ENCODE assay signal across 8 mouse cellular contexts in genomic region chr1:153401765-153402164, GRCm38 (mm10). TPM values are rescaled to one million over a fixed set of nuclear protein-coding genes. Genes with fewer than 3 reads are reported as not detected.
A peak's percentile ranks its signal among the peaks of the same experiment; 100 is the strongest.
DNase-seq lines count a peak whose midpoint lies in the region; ATAC-seq and TF ChIP-seq lines count a peak whose summit lies in the region.

No protein-coding gene starts in this region.

- DNase-seq in adrenal gland, postnatal 14 days, result peak; percentile 85
- peak; percentile 84 for DNase-seq in embryonic facial prominence, embryonic 11.5 days (ENCODE audit: low spot score)
- DNase-seq in heart, embryonic 10.5 days (ENCODE audit: low spot score), result peak; percentile 87
- no peak for DNase-seq in liver, embryonic 13.5 days
- peak; percentile 70 for DNase-seq in neural tube, embryonic 10.5 days (ENCODE audit: extremely low spot score, low spot score)
- DNase-seq in thymus, postnatal 25 days, result peak; percentile 51

- no peak overlapping the region for H3K4me2 ChIP-seq in embryonic facial prominence, embryonic 11.5 days (ENCODE audit: low read depth, low read length)
- H3K4me2 ChIP-seq in kidney, embryonic 16.5 days (replicated peaks; ENCODE audit: low read depth, low read length), result no peak overlapping the region
- H3K4me2 ChIP-seq in liver, embryonic 13.5 days, result no peak overlapping the region

- H3K4me3 ChIP-seq in E14TG2a.4 (replicated peaks; ENCODE audit: low read length), result no peak overlapping the region
- no peak overlapping the region for H3K4me3 ChIP-seq in embryonic facial prominence, embryonic 11.5 days (ENCODE audit: low read depth, low read length)
- no peak overlapping the region for H3K4me3 ChIP-seq in heart, embryonic 10.5 days
- H3K4me3 ChIP-seq in kidney, embryonic 16.5 days (ENCODE audit: low read length), result no peak overlapping the region
- no peak overlapping the region for H3K4me3 ChIP-seq in liver, embryonic 13.5 days (replicated peaks)

- ATAC-seq in embryonic facial prominence, embryonic 11.5 days (replicated peaks; ENCODE audit: insufficient number of reproducible peaks, low FRiP score, low TSS enrichment, low read depth), result peak; percentile 81; the same call in 1 of the 2 replicates
- ATAC-seq in kidney, embryonic 16.5 days (ENCODE audit: low FRiP score, low TSS enrichment), result peak; percentile 93
- peak; percentile 63; the same call in 1 of the 2 replicates for ATAC-seq in liver, embryonic 13.5 days (ENCODE audit: low read depth)

- TF ChIP-seq CTCF in E14TG2a.4 (conservative IDR thresholded peaks at IDR 0.05; ENCODE audit: low read length), result peak; percentile 99

- peaks cover 8% of the 10 kb centered on the region for H3K9me3 ChIP-seq in E14TG2a.4 (ENCODE audit: low read length)
- H3K9me3 ChIP-seq in embryonic facial prominence, embryonic 11.5 days (replicated peaks; ENCODE audit: control insufficient read depth, low read length), result no peaks in the 10 kb centered on the region
- no peaks in the 10 kb centered on the region for H3K9me3 ChIP-seq in heart, embryonic 10.5 days
- H3K9me3 ChIP-seq in kidney, embryonic 16.5 days (ENCODE audit: low read length), result no peaks in the 10 kb centered on the region
- no peaks in the 10 kb centered on the region for H3K9me3 ChIP-seq in liver, embryonic 13.5 days (replicated peaks)

- H3K36me3 ChIP-seq in E14TG2a.4 (ENCODE audit: insufficient read depth, low read length), result no peaks in the 10 kb centered on the region
- H3K36me3 ChIP-seq in embryonic facial prominence, embryonic 11.5 days (replicated peaks; ENCODE audit: control insufficient read depth, insufficient read depth, low read depth, low read length), result no peaks in the 10 kb centered on the region
- no peaks in the 10 kb centered on the region for H3K36me3 ChIP-seq in heart, embryonic 10.5 days
- no peaks in the 10 kb centered on the region for H3K36me3 ChIP-seq in kidney, embryonic 16.5 days (ENCODE audit: insufficient read depth, low read length)
- no peaks in the 10 kb centered on the region for H3K36me3 ChIP-seq in liver, embryonic 13.5 days

- peaks cover 11% of the 10 kb centered on the region for H3K4me1 ChIP-seq in E14TG2a.4 (replicated peaks; ENCODE audit: low read depth, low read length)
- no peaks in the 10 kb centered on the region for H3K4me1 ChIP-seq in embryonic facial prominence, embryonic 11.5 days (ENCODE audit: control insufficient read depth, insufficient read depth, low read length)
- no peaks in the 10 kb centered on the region for H3K4me1 ChIP-seq in heart, embryonic 10.5 days
- no peaks in the 10 kb centered on the region for H3K4me1 ChIP-seq in kidney, embryonic 16.5 days (ENCODE audit: insufficient read depth, low read length)
- no peaks in the 10 kb centered on the region for H3K4me1 ChIP-seq in liver, embryonic 13.5 days (replicated peaks)

- H3K9ac ChIP-seq in embryonic facial prominence, embryonic 11.5 days (replicated peaks; ENCODE audit: low read length), result no peak overlapping the region
- H3K9ac ChIP-seq in kidney, embryonic 16.5 days (replicated peaks; ENCODE audit: low read length), result no peak overlapping the region
- no peak overlapping the region for H3K9ac ChIP-seq in liver, embryonic 13.5 days

- no peak overlapping the region for H3K27ac ChIP-seq in embryonic facial prominence, embryonic 11.5 days (replicated peaks; ENCODE audit: low read depth, low read length)
- no peak overlapping the region for H3K27ac ChIP-seq in heart, embryonic 10.5 days
- H3K27ac ChIP-seq in kidney, embryonic 16.5 days (ENCODE audit: low read length), result no peak overlapping the region
- no peak overlapping the region for H3K27ac ChIP-seq in liver, embryonic 13.5 days

- WGBS in embryonic facial prominence, embryonic 11.5 days, result 1% methylated on average over 7 of the region's 7 CpGs
- 3% methylated on average over 7 of the region's 7 CpGs for WGBS in heart, embryonic 10.5 days
- 1% methylated on average over 7 of the region's 7 CpGs for whole genome bisulfite sequencing in kidney, embryonic 16.5 days
- 3% methylated on average over 7 of the region's 7 CpGs for WGBS in liver, embryonic 13.5 days (ENCODE audit: insufficient replicate concordance)

- H3K27me3 ChIP-seq in E14TG2a.4 (ENCODE audit: insufficient read depth, low read length), result no peaks in the 10 kb centered on the region; the same call in 1 of the 2 replicates
- H3K27me3 ChIP-seq in embryonic facial prominence, embryonic 11.5 days (ENCODE audit: control insufficient read depth, insufficient read depth, low read length), result no peaks in the 10 kb centered on the region
- H3K27me3 ChIP-seq in heart, embryonic 10.5 days (ENCODE audit: insufficient read depth, poor library complexity, severe bottlenecking), result no peaks in the 10 kb centered on the region
- no peaks in the 10 kb centered on the region for H3K27me3 ChIP-seq in kidney, embryonic 16.5 days (ENCODE audit: insufficient read depth, low read length)
- no peaks in the 10 kb centered on the region for H3K27me3 ChIP-seq in liver, embryonic 13.5 days

RNA-seq across cellular contexts. Expression of gene Shcbp1l, which starts 23.2 kb away (rescaled TPM):
- total RNA-seq in adrenal gland, postnatal 14 days (2021), result 0.34 and 0.41 TPM in 2 replicates
- polyA plus RNA-seq in embryonic facial prominence, embryonic 11.5 days (2014; fragmentation: Nextera tagmentation; extraction: Ambion mirVana), result 0.25 and 0.45 TPM in 2 replicates
- polyA plus RNA-seq in heart, embryonic 10.5 days (2016; fragmentation: Nextera tagmentation; extraction: Ambion mirVana), result 0.17 and 0.20 TPM in 2 replicates
- polyA plus RNA-seq in kidney, embryonic 16.5 days (2015; fragmentation: Nextera tagmentation; extraction: Ambion mirVana), result 0.21 and 0.50 TPM in 2 replicates
- 0.21 and 0.23 TPM in 2 replicates for polyA plus RNA-seq in liver, embryonic 13.5 days (2015; fragmentation: Nextera tagmentation; extraction: Ambion mirVana)
